Mouse (Mus musculus): Measurements from ENCODE around the gene Kdf1. TPM values are rescaled to one million over a fixed set of nuclear protein-coding genes. Genes with fewer than 3 reads are reported as not detected.
A peak's percentile ranks its signal among the peaks of the same experiment; 100 is the strongest.

The Kdf1 gene
- polyA plus RNA-seq, 1 experiment from 2014 or later, result 0.50 TPM

- no peak overlapping the region for H3K4me2 ChIP-seq (ENCODE audit: low read length)
- no peaks in the 10 kb centered on the region for H3K36me3 ChIP-seq (ENCODE audit: control insufficient read depth, insufficient read depth, low read length)
- 76% methylated on average over 4 of the region's 4 CpGs for WGBS
- H3K4me1 ChIP-seq (ENCODE audit: control insufficient read depth, insufficient read depth, low read depth, low read length), result no peaks in the 10 kb centered on the region
- no peak overlapping the region for H3K9ac ChIP-seq (ENCODE audit: low read depth, low read length)
- H3K9me3 ChIP-seq (ENCODE audit: control insufficient read depth, low read length), result no peaks in the 10 kb centered on the region
- no peak overlapping the region for H3K27ac ChIP-seq (ENCODE audit: low read depth, low read length)
- H3K27me3 ChIP-seq (replicated peaks; ENCODE audit: control insufficient read depth, insufficient read depth, low read length), result no peaks in the 10 kb centered on the region; the same call in 1 of the 2 replicates
- H3K4me3 ChIP-seq (ENCODE audit: low read length), result no peak overlapping the region
- no peak for ATAC-seq
Measured at GRCm38 (mm10) chr4:133559846-133560245, 41.1 kb downstream of the Kdf1 start.

- Histone ChIP-seq H3K36me3 (ENCODE audit: control insufficient read depth, insufficient read depth, low read length) (no peaks in the 10 kb centered on the region), H3K9me3 (ENCODE audit: control insufficient read depth, low read length) (no peaks in the 10 kb centered on the region), H3K4me2 (ENCODE audit: low read length) (no peak overlapping the region), H3K9ac (ENCODE audit: low read depth, low read length) (no peak overlapping the region), H3K27me3 (replicated peaks; ENCODE audit: control insufficient read depth, insufficient read depth, low read length) (no peaks in the 10 kb centered on the region), H3K4me3 (ENCODE audit: low read length) (no peak overlapping the region), H3K27ac (ENCODE audit: low read depth, low read length) (no peak overlapping the region), H3K4me1 (ENCODE audit: control insufficient read depth, insufficient read depth, low read depth, low read length) (no peaks in the 10 kb centered on the region)
- 72% methylated on average over 4 of the region's 4 CpGs for WGBS
- no peak for ATAC-seq
Measured at GRCm38 (mm10) chr4:133561622-133562021, 42.9 kb downstream of the Kdf1 start.

- no peak overlapping the region for H3K4me2 ChIP-seq (ENCODE audit: low read length)
- no peaks in the 10 kb centered on the region for H3K9me3 ChIP-seq (ENCODE audit: control insufficient read depth, low read length)
- ATAC-seq, result no peak; the same call in 1 of the 2 replicates
- no peak overlapping the region for H3K9ac ChIP-seq (ENCODE audit: low read depth, low read length)
- WGBS, result 63% methylated on average over 11 of the region's 11 CpGs
- no peak overlapping the region for H3K4me3 ChIP-seq (ENCODE audit: low read length)
- no peak overlapping the region for H3K27ac ChIP-seq (ENCODE audit: low read depth, low read length)
- H3K27me3 ChIP-seq (replicated peaks; ENCODE audit: control insufficient read depth, insufficient read depth, low read length), result no peaks in the 10 kb centered on the region
- no peaks in the 10 kb centered on the region for H3K4me1 ChIP-seq (ENCODE audit: control insufficient read depth, insufficient read depth, low read depth, low read length)
- no peaks in the 10 kb centered on the region for H3K36me3 ChIP-seq (ENCODE audit: control insufficient read depth, insufficient read depth, low read length)
Measured at GRCm38 (mm10) chr4:133563123-133563571, 44.4 kb downstream of the Kdf1 start.

GRCm38 (mm10) chr4:133567251-133567650, 48.5 kb downstream of the Kdf1 start:
- Histone ChIP-seq H3K9me3 (ENCODE audit: control insufficient read depth, low read length) (no peaks in the 10 kb centered on the region), H3K27ac (ENCODE audit: low read depth, low read length) (no peak overlapping the region), H3K36me3 (ENCODE audit: control insufficient read depth, insufficient read depth, low read length) (no peaks in the 10 kb centered on the region), H3K4me1 (ENCODE audit: control insufficient read depth, insufficient read depth, low read depth, low read length) (no peaks in the 10 kb centered on the region), H3K4me3 (ENCODE audit: low read length) (no peak overlapping the region), H3K4me2 (ENCODE audit: low read length) (no peak overlapping the region), H3K9ac (ENCODE audit: low read depth, low read length) (no peak overlapping the region), H3K27me3 (replicated peaks; ENCODE audit: control insufficient read depth, insufficient read depth, low read length) (no peaks in the 10 kb centered on the region)
- no peak for ATAC-seq
- 27% methylated on average over 8 of the region's 8 CpGs for WGBS

GRCm38 (mm10) chr4:133569291-133570065, 50.7 kb downstream of the Kdf1 start:
- H3K27me3 ChIP-seq (replicated peaks; ENCODE audit: control insufficient read depth, insufficient read depth, low read length), result no peaks in the 10 kb centered on the region
- no peaks in the 10 kb centered on the region for H3K9me3 ChIP-seq (ENCODE audit: control insufficient read depth, low read length)
- no peaks in the 10 kb centered on the region for H3K36me3 ChIP-seq (ENCODE audit: control insufficient read depth, insufficient read depth, low read length)
- no peak overlapping the region for H3K9ac ChIP-seq (ENCODE audit: low read depth, low read length)
- WGBS, result 77% methylated on average over 10 of the region's 10 CpGs
- H3K27ac ChIP-seq (ENCODE audit: low read depth, low read length), result no peak overlapping the region
- no peak overlapping the region for H3K4me3 ChIP-seq (ENCODE audit: low read length)
- ATAC-seq, result no peak
- H3K4me2 ChIP-seq (ENCODE audit: low read length), result no peak overlapping the region
- no peaks in the 10 kb centered on the region for H3K4me1 ChIP-seq (ENCODE audit: control insufficient read depth, insufficient read depth, low read depth, low read length)

GRCm38 (mm10) chr4:133570066-133570466, 51.3 kb downstream of the Kdf1 start:
- WGBS, result 62% methylated on average over 10 of the region's 10 CpGs
- Histone ChIP-seq H3K27ac (ENCODE audit: low read depth, low read length) (no peak overlapping the region), H3K4me1 (ENCODE audit: control insufficient read depth, insufficient read depth, low read depth, low read length) (no peaks in the 10 kb centered on the region; the same call in 1 of the 2 replicates), H3K27me3 (replicated peaks; ENCODE audit: control insufficient read depth, insufficient read depth, low read length) (no peaks in the 10 kb centered on the region), H3K4me3 (ENCODE audit: low read length) (no peak overlapping the region), H3K4me2 (ENCODE audit: low read length) (no peak overlapping the region), H3K36me3 (ENCODE audit: control insufficient read depth, insufficient read depth, low read length) (no peaks in the 10 kb centered on the region), H3K9me3 (ENCODE audit: control insufficient read depth, low read length) (no peaks in the 10 kb centered on the region), H3K9ac (ENCODE audit: low read depth, low read length) (no peak overlapping the region)
- ATAC-seq, result no peak

GRCm38 (mm10) chr4:133574070-133574842, 55.5 kb downstream of the Kdf1 start, which contains the start of gene Gpatch3:
Gpatch3 (plus strand) TSS chr4:133574745.
- Histone ChIP-seq H3K36me3 (ENCODE audit: control insufficient read depth, insufficient read depth, low read length) (peaks cover 10% of the 10 kb centered on the region), H3K4me1 (ENCODE audit: control insufficient read depth, insufficient read depth, low read depth, low read length) (peaks cover 7% of the 10 kb centered on the region), H3K4me3 (ENCODE audit: low read length) (peak within 1 kb of the TSS; percentile 96), H3K27ac (ENCODE audit: low read depth, low read length) (peak within 1 kb of the TSS; percentile 84), H3K9me3 (ENCODE audit: control insufficient read depth, low read length) (no peaks in the 10 kb centered on the region), H3K9ac (ENCODE audit: low read depth, low read length) (peak within 1 kb of the TSS; percentile 76), H3K4me2 (ENCODE audit: low read length) (peak within 1 kb of the TSS; percentile 73), H3K27me3 (replicated peaks; ENCODE audit: control insufficient read depth, insufficient read depth, low read length) (no peaks in the 10 kb centered on the region)
- WGBS, result 5% methylated on average over 44 of the region's 44 CpGs
- peak; percentile 93 for ATAC-seq

GRCm38 (mm10) chr4:133574843-133575202, 56.1 kb downstream of the Kdf1 start:
- Histone ChIP-seq H3K9me3 (ENCODE audit: control insufficient read depth, low read length) (no peaks in the 10 kb centered on the region), H3K4me1 (ENCODE audit: control insufficient read depth, insufficient read depth, low read depth, low read length) (peaks cover 7% of the 10 kb centered on the region), H3K4me2 (ENCODE audit: low read length) (peak overlapping the region; percentile 73), H3K4me3 (ENCODE audit: low read length) (peak overlapping the region; percentile 96), H3K27ac (ENCODE audit: low read depth, low read length) (0 out of 2 replicates have a peak overlapping the region, but pooled peaks have one; percentile 37), H3K9ac (ENCODE audit: low read depth, low read length) (peak overlapping the region; percentile 76), H3K27me3 (replicated peaks; ENCODE audit: control insufficient read depth, insufficient read depth, low read length) (no peaks in the 10 kb centered on the region), H3K36me3 (ENCODE audit: control insufficient read depth, insufficient read depth, low read length) (peaks cover 12% of the 10 kb centered on the region)
- under 1% methylated on average over 41 of the region's 41 CpGs for WGBS
- ATAC-seq, result peak; percentile 65

- H3K27me3 ChIP-seq (replicated peaks; ENCODE audit: control insufficient read depth, insufficient read depth, low read length), result no peaks in the 10 kb centered on the region
- no peak for ATAC-seq
- peaks cover 7% of the 10 kb centered on the region for H3K4me1 ChIP-seq (ENCODE audit: control insufficient read depth, insufficient read depth, low read depth, low read length)
- no peak overlapping the region for H3K27ac ChIP-seq (ENCODE audit: low read depth, low read length)
- H3K4me2 ChIP-seq (ENCODE audit: low read length), result no peak overlapping the region
- no peak overlapping the region for H3K9ac ChIP-seq (ENCODE audit: low read depth, low read length)
- no peaks in the 10 kb centered on the region for H3K9me3 ChIP-seq (ENCODE audit: control insufficient read depth, low read length)
- peaks cover 24% of the 10 kb centered on the region for H3K36me3 ChIP-seq (ENCODE audit: control insufficient read depth, insufficient read depth, low read length)
- WGBS, result 59% methylated on average over 12 of the region's 12 CpGs
- H3K4me3 ChIP-seq (ENCODE audit: low read length), result no peak overlapping the region
Measured at GRCm38 (mm10) chr4:133577983-133578382, 59.2 kb downstream of the Kdf1 start.

Measured in hindbrain, embryonic 16.5 days (tissue).